Mouse (Mus musculus): Measurements from ENCODE around the gene Cdsn. TPM values are rescaled to one million over a fixed set of nuclear protein-coding genes. Genes with fewer than 3 reads are reported as not detected.

Gene Cdsn
- polyA plus RNA-seq, 1 experiment from 2014 or later = not detected

DNA sequence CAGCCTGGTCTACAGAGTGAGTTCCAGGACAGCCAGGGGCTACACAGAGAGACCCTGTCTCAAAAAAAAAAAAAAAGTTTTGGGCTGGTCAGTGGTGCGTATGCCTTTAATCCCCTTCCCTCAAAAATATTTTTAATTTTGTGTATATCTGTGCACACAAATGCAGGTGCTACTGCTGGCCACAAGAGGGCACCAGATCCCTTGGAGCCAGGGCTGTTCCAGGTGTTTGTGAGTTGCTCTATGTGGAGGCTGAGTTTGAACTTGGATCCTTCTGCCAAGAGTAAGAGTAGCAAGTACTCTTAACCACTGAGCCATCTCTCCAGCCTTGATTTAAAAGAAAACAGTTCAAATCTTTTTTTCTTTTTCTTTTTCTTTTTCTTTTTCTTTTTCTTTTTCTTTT lies 31.0 kb downstream of the Cdsn start:
- 93% methylated on average over 1 of the region's 1 CpGs for WGBS
- Histone ChIP-seq H3K27me3 (replicated peaks; ENCODE audit: control insufficient read depth, insufficient read depth, low read length) (no peaks in the 10 kb centered on the region), H3K9me3 (ENCODE audit: control insufficient read depth, low read length) (no peaks in the 10 kb centered on the region), H3K27ac (ENCODE audit: low read length) (no peak overlapping the region), H3K9ac (replicated peaks; ENCODE audit: low read depth, low read length) (no peak overlapping the region), H3K4me2 (ENCODE audit: low read length) (no peak overlapping the region), H3K4me1 (replicated peaks; ENCODE audit: control insufficient read depth, insufficient read depth, low read length) (peaks cover 4% of the 10 kb centered on the region), H3K36me3 (ENCODE audit: control insufficient read depth, insufficient read depth) (no peaks in the 10 kb centered on the region), H3K4me3 (replicated peaks; ENCODE audit: low read length) (no peak overlapping the region)
- ATAC-seq = no peak

GRCm38 (mm10) chr17:35584330-35584937 lies 32.5 kb downstream of the Cdsn start:
- H3K4me3 ChIP-seq (replicated peaks; ENCODE audit: low read length) = no peak overlapping the region
- peak overlapping the region; percentile 50 for H3K9ac ChIP-seq (replicated peaks; ENCODE audit: low read depth, low read length)
- WGBS = 18% methylated on average over 16 of the region's 16 CpGs
- H3K27ac ChIP-seq (ENCODE audit: low read length) = no peak overlapping the region
- peaks cover 4% of the 10 kb centered on the region for H3K4me1 ChIP-seq (replicated peaks; ENCODE audit: control insufficient read depth, insufficient read depth, low read length)
- H3K9me3 ChIP-seq (ENCODE audit: control insufficient read depth, low read length) = no peaks in the 10 kb centered on the region
- peak; percentile 33; the same call in 1 of the 2 replicates for ATAC-seq
- no peaks in the 10 kb centered on the region for H3K27me3 ChIP-seq (replicated peaks; ENCODE audit: control insufficient read depth, insufficient read depth, low read length)
- H3K36me3 ChIP-seq (ENCODE audit: control insufficient read depth, insufficient read depth) = no peaks in the 10 kb centered on the region
- H3K4me2 ChIP-seq (ENCODE audit: low read length) = peak overlapping the region; percentile 37

DNA sequence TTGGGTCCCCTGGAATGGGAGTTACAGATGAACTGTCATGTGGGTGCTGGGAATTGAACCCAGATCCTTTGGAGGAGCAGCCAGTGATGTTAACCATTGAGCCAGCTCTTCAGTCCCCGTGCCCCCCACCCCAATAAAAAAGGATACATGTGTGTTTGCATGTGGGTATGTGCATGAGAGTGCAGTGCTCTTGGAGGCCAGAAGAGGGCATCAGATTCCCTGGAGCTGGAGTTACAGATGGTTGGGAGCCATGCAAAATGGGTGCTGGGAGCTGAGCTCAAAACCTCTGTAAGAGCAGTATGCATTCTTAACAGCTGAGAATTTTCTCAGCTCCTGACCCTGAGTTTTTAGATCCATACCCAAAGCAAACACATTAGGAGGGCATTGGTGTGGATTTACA lies 35.4 kb downstream of the Cdsn start:
- H3K9me3 ChIP-seq (ENCODE audit: control insufficient read depth, low read length) = no peaks in the 10 kb centered on the region
- H3K9ac ChIP-seq (replicated peaks; ENCODE audit: low read depth, low read length) = no peak overlapping the region
- H3K27me3 ChIP-seq (replicated peaks; ENCODE audit: control insufficient read depth, insufficient read depth, low read length) = no peaks in the 10 kb centered on the region
- H3K4me1 ChIP-seq (replicated peaks; ENCODE audit: control insufficient read depth, insufficient read depth, low read length) = peaks cover 7% of the 10 kb centered on the region
- 86% methylated on average over 1 of the region's 1 CpGs for whole genome bisulfite sequencing
- H3K36me3 ChIP-seq (ENCODE audit: control insufficient read depth, insufficient read depth) = no peaks in the 10 kb centered on the region
- no peak for ATAC-seq
- H3K4me2 ChIP-seq (ENCODE audit: low read length) = no peak overlapping the region
- no peak overlapping the region for H3K27ac ChIP-seq (ENCODE audit: low read length)
- no peak overlapping the region for H3K4me3 ChIP-seq (replicated peaks; ENCODE audit: low read length)

- ATAC-seq = no peak
- Histone ChIP-seq H3K9ac (replicated peaks; ENCODE audit: low read depth, low read length) (no peak overlapping the region), H3K4me2 (ENCODE audit: low read length) (no peak overlapping the region), H3K36me3 (ENCODE audit: control insufficient read depth, insufficient read depth) (no peaks in the 10 kb centered on the region), H3K4me3 (replicated peaks; ENCODE audit: low read length) (no peak overlapping the region), H3K27me3 (replicated peaks; ENCODE audit: control insufficient read depth, insufficient read depth, low read length) (no peaks in the 10 kb centered on the region), H3K9me3 (ENCODE audit: control insufficient read depth, low read length) (no peaks in the 10 kb centered on the region), H3K27ac (ENCODE audit: low read length) (no peak overlapping the region), H3K4me1 (replicated peaks; ENCODE audit: control insufficient read depth, insufficient read depth, low read length) (peaks cover 7% of the 10 kb centered on the region)
- 13% methylated on average over 4 of the region's 4 CpGs for WGBS
Measured at GRCm38 (mm10) chr17:35588387-35588786, 36.5 kb downstream of the Cdsn start.

GRCm38 (mm10) chr17:35590410-35591218 lies 38.7 kb downstream of the Cdsn start:
- H3K9me3 ChIP-seq (ENCODE audit: control insufficient read depth, low read length) = no peaks in the 10 kb centered on the region
- H3K36me3 ChIP-seq (ENCODE audit: control insufficient read depth, insufficient read depth) = no peaks in the 10 kb centered on the region
- ATAC-seq = peak; percentile 88
- H3K4me3 ChIP-seq (replicated peaks; ENCODE audit: low read length) = no peak overlapping the region
- no peak overlapping the region for H3K9ac ChIP-seq (replicated peaks; ENCODE audit: low read depth, low read length)
- no peaks in the 10 kb centered on the region for H3K27me3 ChIP-seq (replicated peaks; ENCODE audit: control insufficient read depth, insufficient read depth, low read length)
- H3K4me1 ChIP-seq (replicated peaks; ENCODE audit: control insufficient read depth, insufficient read depth, low read length) = peaks cover 3% of the 10 kb centered on the region; the same call in 1 of the 2 replicates
- WGBS = 61% methylated on average over 21 of the region's 21 CpGs
- no peak overlapping the region for H3K4me2 ChIP-seq (ENCODE audit: low read length)
- peak overlapping the region; percentile 53 for H3K27ac ChIP-seq (ENCODE audit: low read length)

DNA sequence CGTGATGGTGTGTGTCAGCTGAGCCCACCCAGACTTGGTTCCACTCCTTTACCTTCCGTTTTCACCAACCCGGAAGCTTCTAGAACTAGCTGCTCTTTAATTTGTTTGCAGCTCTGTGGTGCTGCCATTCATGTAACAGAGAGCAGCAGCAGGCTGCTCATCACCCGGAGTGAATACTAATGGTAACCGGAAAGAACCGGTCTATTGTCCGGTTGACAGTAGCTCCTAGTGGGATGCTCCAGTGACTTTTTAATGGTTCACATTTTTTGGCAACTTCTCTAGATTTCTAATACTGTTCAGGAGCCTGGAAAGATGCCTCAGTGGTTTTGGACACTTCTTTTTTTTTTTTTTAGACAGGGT lies 39.3 kb downstream of the Cdsn start:
- H3K27me3 ChIP-seq (replicated peaks; ENCODE audit: control insufficient read depth, insufficient read depth, low read length) = no peaks in the 10 kb centered on the region
- ATAC-seq = no peak
- H3K4me2 ChIP-seq (ENCODE audit: low read length) = no peak overlapping the region
- H3K4me3 ChIP-seq (replicated peaks; ENCODE audit: low read length) = no peak overlapping the region
- H3K9me3 ChIP-seq (ENCODE audit: control insufficient read depth, low read length) = no peaks in the 10 kb centered on the region
- H3K27ac ChIP-seq (ENCODE audit: low read length) = peak overlapping the region; percentile 53
- no peaks in the 10 kb centered on the region for H3K36me3 ChIP-seq (ENCODE audit: control insufficient read depth, insufficient read depth)
- 65% methylated on average over 7 of the region's 7 CpGs for WGBS
- H3K4me1 ChIP-seq (replicated peaks; ENCODE audit: control insufficient read depth, insufficient read depth, low read length) = peaks cover 3% of the 10 kb centered on the region; the same call in 1 of the 2 replicates
- H3K9ac ChIP-seq (replicated peaks; ENCODE audit: low read depth, low read length) = no peak overlapping the region

- Histone ChIP-seq H3K4me2 (ENCODE audit: low read length) (no peak overlapping the region), H3K27ac (ENCODE audit: low read length) (no peak overlapping the region), H3K27me3 (replicated peaks; ENCODE audit: control insufficient read depth, insufficient read depth, low read length) (no peaks in the 10 kb centered on the region), H3K36me3 (ENCODE audit: control insufficient read depth, insufficient read depth) (no peaks in the 10 kb centered on the region), H3K4me1 (replicated peaks; ENCODE audit: control insufficient read depth, insufficient read depth, low read length) (peaks cover 3% of the 10 kb centered on the region; the same call in 1 of the 2 replicates), H3K9ac (replicated peaks; ENCODE audit: low read depth, low read length) (no peak overlapping the region), H3K4me3 (replicated peaks; ENCODE audit: low read length) (no peak overlapping the region), H3K9me3 (ENCODE audit: control insufficient read depth, low read length) (no peaks in the 10 kb centered on the region)
- no peak for ATAC-seq
- WGBS = 93% methylated on average over 15 of the region's 15 CpGs
Measured at GRCm38 (mm10) chr17:35591731-35592130, 39.8 kb downstream of the Cdsn start.

DNA sequence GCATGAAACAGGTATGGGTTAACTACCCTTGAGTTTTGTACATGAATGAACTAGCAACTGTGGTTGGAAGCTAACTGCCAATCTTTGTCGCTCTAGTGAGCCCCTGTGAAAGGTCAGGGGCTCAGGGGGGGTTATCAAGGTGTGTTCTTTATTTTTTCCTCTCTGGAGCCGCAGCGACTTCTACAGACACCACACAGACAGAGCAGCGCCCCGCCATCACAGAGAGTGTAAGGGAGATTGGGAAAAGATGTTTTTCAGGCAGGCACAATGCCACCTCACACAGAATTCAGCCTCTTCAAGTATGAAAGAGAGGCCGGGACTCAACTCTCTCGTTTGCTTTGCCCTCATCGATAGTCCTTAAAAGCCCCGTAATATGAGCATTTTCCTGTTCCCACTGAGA lies 40.2 kb downstream of the Cdsn start:
- Histone ChIP-seq H3K9me3 (ENCODE audit: control insufficient read depth, low read length) (no peaks in the 10 kb centered on the region), H3K27me3 (replicated peaks; ENCODE audit: control insufficient read depth, insufficient read depth, low read length) (no peaks in the 10 kb centered on the region), H3K4me3 (replicated peaks; ENCODE audit: low read length) (no peak overlapping the region), H3K27ac (ENCODE audit: low read length) (no peak overlapping the region), H3K4me1 (replicated peaks; ENCODE audit: control insufficient read depth, insufficient read depth, low read length) (peaks cover 3% of the 10 kb centered on the region; the same call in 1 of the 2 replicates), H3K9ac (replicated peaks; ENCODE audit: low read depth, low read length) (no peak overlapping the region), H3K36me3 (ENCODE audit: control insufficient read depth, insufficient read depth) (no peaks in the 10 kb centered on the region), H3K4me2 (ENCODE audit: low read length) (no peak overlapping the region)
- no peak for ATAC-seq
- 86% methylated on average over 9 of the region's 9 CpGs for WGBS

DNA sequence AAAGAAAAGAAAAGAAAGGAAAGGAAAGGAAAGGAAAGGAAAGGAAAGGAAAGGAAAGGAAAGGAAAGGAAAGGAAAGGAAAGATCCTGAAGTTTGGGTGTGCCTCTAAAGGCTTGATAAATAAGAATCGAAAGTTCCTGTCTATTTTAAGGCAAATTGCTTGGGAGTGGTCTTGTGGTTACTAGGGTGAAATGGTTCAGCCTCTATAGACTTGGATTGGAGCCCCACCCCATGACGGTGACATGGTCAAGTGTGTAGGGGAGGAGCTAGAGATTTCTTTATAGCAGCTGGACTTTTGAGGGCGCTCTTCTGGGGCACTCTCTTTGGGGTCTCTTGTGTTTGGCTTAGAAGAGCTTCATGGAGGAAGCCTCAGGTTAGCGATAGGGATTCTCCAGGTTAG lies 41.9 kb downstream of the Cdsn start:
- no peak overlapping the region for H3K27ac ChIP-seq (ENCODE audit: low read length)
- no peaks in the 10 kb centered on the region for H3K36me3 ChIP-seq (ENCODE audit: control insufficient read depth, insufficient read depth)
- no peak overlapping the region for H3K4me3 ChIP-seq (replicated peaks; ENCODE audit: low read length)
- H3K9ac ChIP-seq (replicated peaks; ENCODE audit: low read depth, low read length) = no peak overlapping the region
- 42% methylated on average over 4 of the region's 4 CpGs for WGBS
- H3K9me3 ChIP-seq (ENCODE audit: control insufficient read depth, low read length) = no peaks in the 10 kb centered on the region
- no peaks in the 10 kb centered on the region for H3K27me3 ChIP-seq (replicated peaks; ENCODE audit: control insufficient read depth, insufficient read depth, low read length)
- H3K4me1 ChIP-seq (replicated peaks; ENCODE audit: control insufficient read depth, insufficient read depth, low read length) = peaks cover 3% of the 10 kb centered on the region; the same call in 1 of the 2 replicates
- ATAC-seq = no peak
- no peak overlapping the region for H3K4me2 ChIP-seq (ENCODE audit: low read length)

Data from forebrain, embryonic 16.5 days (tissue).